Mouse (Mus musculus): ENCODE results near the gene Nol12. TPM values are rescaled to one million over a fixed set of nuclear protein-coding genes. Genes with fewer than 3 reads are reported as not detected.
A peak's percentile ranks its signal among the peaks of the same experiment; 100 is the strongest.

The Nol12 gene
- polyA plus RNA-seq, 1 experiment from 2014 or later: 51.4 TPM

GRCm38 (mm10) chr15:78899409-78899739 is 35.4 kb upstream of the Nol12 start, which contains the start of gene Gm49510:
Gene Gm49510 (plus strand): TSS chr15:78899667.
- Histone ChIP-seq H3K9ac (ENCODE audit: low read depth, low read length) (peak within 1 kb of the TSS; percentile 87), H3K9me3 (replicated peaks; ENCODE audit: control insufficient read depth, low read length) (no peaks in the 10 kb centered on the region), H3K4me2 (peak within 1 kb of the TSS; percentile 92), H3K4me3 (ENCODE audit: low read depth, low read length) (peak within 1 kb of the TSS; percentile 81), H3K36me3 (ENCODE audit: control insufficient read depth, insufficient read depth, low read length) (peaks cover 7% of the 10 kb centered on the region), H3K27me3 (ENCODE audit: control insufficient read depth, insufficient read depth, low read length) (no peaks in the 10 kb centered on the region), H3K4me1 (ENCODE audit: control insufficient read depth, insufficient read depth, low read length) (peaks cover 54% of the 10 kb centered on the region), H3K27ac (ENCODE audit: low read depth, low read length) (peak within 1 kb of the TSS; percentile 73)
- no peak for ATAC-seq (replicated peaks; ENCODE audit: insufficient number of reproducible peaks, low FRiP score, low TSS enrichment)
- 3% methylated on average over 20 of the region's 20 CpGs for WGBS (ENCODE audit: insufficient replicate concordance)

GRCm38 (mm10) chr15:78899740-78900584 is 34.8 kb upstream of the Nol12 start, which contains the start of gene Sh3bp1:
Gene Sh3bp1 (plus strand): TSS chr15:78899768.
- H3K36me3 ChIP-seq (ENCODE audit: control insufficient read depth, insufficient read depth, low read length): peaks cover 10% of the 10 kb centered on the region
- peak within 1 kb of the TSS; percentile 92 for H3K4me2 ChIP-seq
- peak within 1 kb of the TSS; percentile 73 for H3K27ac ChIP-seq (ENCODE audit: low read depth, low read length)
- peak; percentile 67 for ATAC-seq (replicated peaks; ENCODE audit: insufficient number of reproducible peaks, low FRiP score, low TSS enrichment)
- peaks cover 48% of the 10 kb centered on the region for H3K4me1 ChIP-seq (ENCODE audit: control insufficient read depth, insufficient read depth, low read length)
- peak within 1 kb of the TSS; percentile 87 for H3K9ac ChIP-seq (ENCODE audit: low read depth, low read length)
- no peaks in the 10 kb centered on the region for H3K9me3 ChIP-seq (replicated peaks; ENCODE audit: control insufficient read depth, low read length)
- WGBS (ENCODE audit: insufficient replicate concordance): 0% methylated on average over 46 of the region's 47 CpGs
- peak within 1 kb of the TSS; percentile 81 for H3K4me3 ChIP-seq (ENCODE audit: low read depth, low read length)
- H3K27me3 ChIP-seq (ENCODE audit: control insufficient read depth, insufficient read depth, low read length): no peaks in the 10 kb centered on the region

- H3K27me3 ChIP-seq (ENCODE audit: control insufficient read depth, insufficient read depth, low read length): no peaks in the 10 kb centered on the region
- peak overlapping the region; percentile 36; the same call in 1 of the 2 replicates for H3K27ac ChIP-seq (ENCODE audit: low read depth, low read length)
- H3K36me3 ChIP-seq (ENCODE audit: control insufficient read depth, insufficient read depth, low read length): peaks cover 12% of the 10 kb centered on the region
- no peaks in the 10 kb centered on the region for H3K9me3 ChIP-seq (replicated peaks; ENCODE audit: control insufficient read depth, low read length)
- no peak for ATAC-seq (replicated peaks; ENCODE audit: insufficient number of reproducible peaks, low FRiP score, low TSS enrichment)
- H3K9ac ChIP-seq (ENCODE audit: low read depth, low read length): peak overlapping the region; percentile 87
- peaks cover 44% of the 10 kb centered on the region for H3K4me1 ChIP-seq (ENCODE audit: control insufficient read depth, insufficient read depth, low read length)
- H3K4me2 ChIP-seq: peak overlapping the region; percentile 92
- H3K4me3 ChIP-seq (ENCODE audit: low read depth, low read length): peak overlapping the region; percentile 81
- WGBS (ENCODE audit: insufficient replicate concordance): 12% methylated on average over 18 of the region's 18 CpGs
Measured at GRCm38 (mm10) chr15:78900585-78901421, 33.9 kb upstream of the Nol12 start.

GRCm38 (mm10) chr15:78901422-78901789 is 33.3 kb upstream of the Nol12 start:
- 51% methylated on average over 8 of the region's 8 CpGs for WGBS (ENCODE audit: insufficient replicate concordance)
- Histone ChIP-seq H3K27ac (ENCODE audit: low read depth, low read length) (no peak overlapping the region), H3K9ac (ENCODE audit: low read depth, low read length) (no peak overlapping the region), H3K27me3 (ENCODE audit: control insufficient read depth, insufficient read depth, low read length) (no peaks in the 10 kb centered on the region), H3K4me2 (peak overlapping the region; percentile 92), H3K4me1 (ENCODE audit: control insufficient read depth, insufficient read depth, low read length) (peaks cover 38% of the 10 kb centered on the region), H3K4me3 (ENCODE audit: low read depth, low read length) (peak overlapping the region; percentile 81), H3K36me3 (ENCODE audit: control insufficient read depth, insufficient read depth, low read length) (peaks cover 12% of the 10 kb centered on the region), H3K9me3 (replicated peaks; ENCODE audit: control insufficient read depth, low read length) (no peaks in the 10 kb centered on the region)
- no peak for ATAC-seq (replicated peaks; ENCODE audit: insufficient number of reproducible peaks, low FRiP score, low TSS enrichment)

- H3K9me3 ChIP-seq (replicated peaks; ENCODE audit: control insufficient read depth, low read length): no peaks in the 10 kb centered on the region
- peak overlapping the region; percentile 23; the same call in 1 of the 2 replicates for H3K4me2 ChIP-seq
- H3K4me3 ChIP-seq (ENCODE audit: low read depth, low read length): no peak overlapping the region
- H3K4me1 ChIP-seq (ENCODE audit: control insufficient read depth, insufficient read depth, low read length): peaks cover 21% of the 10 kb centered on the region
- H3K9ac ChIP-seq (ENCODE audit: low read depth, low read length): 0 out of 2 replicates have a peak overlapping the region, but pooled peaks have one; percentile 2
- ATAC-seq (replicated peaks; ENCODE audit: insufficient number of reproducible peaks, low FRiP score, low TSS enrichment): no peak
- no peak overlapping the region for H3K27ac ChIP-seq (ENCODE audit: low read depth, low read length)
- H3K36me3 ChIP-seq (ENCODE audit: control insufficient read depth, insufficient read depth, low read length): peaks cover 20% of the 10 kb centered on the region
- no peaks in the 10 kb centered on the region for H3K27me3 ChIP-seq (ENCODE audit: control insufficient read depth, insufficient read depth, low read length)
- 12% methylated on average over 2 of the region's 2 CpGs for WGBS (ENCODE audit: insufficient replicate concordance)
Measured at GRCm38 (mm10) chr15:78903243-78903642, 31.5 kb upstream of the Nol12 start.

GRCm38 (mm10) chr15:78908399-78908798 is 26.3 kb upstream of the Nol12 start:
- no peak overlapping the region for H3K9ac ChIP-seq (ENCODE audit: low read depth, low read length)
- H3K4me3 ChIP-seq (ENCODE audit: low read depth, low read length): no peak overlapping the region
- H3K4me2 ChIP-seq: no peak overlapping the region
- WGBS (ENCODE audit: insufficient replicate concordance): 90% methylated on average over 7 of the region's 7 CpGs
- no peaks in the 10 kb centered on the region for H3K27me3 ChIP-seq (ENCODE audit: control insufficient read depth, insufficient read depth, low read length)
- no peaks in the 10 kb centered on the region for H3K9me3 ChIP-seq (replicated peaks; ENCODE audit: control insufficient read depth, low read length)
- no peak for ATAC-seq (replicated peaks; ENCODE audit: insufficient number of reproducible peaks, low FRiP score, low TSS enrichment)
- H3K36me3 ChIP-seq (ENCODE audit: control insufficient read depth, insufficient read depth, low read length): peaks cover 25% of the 10 kb centered on the region
- no peak overlapping the region for H3K27ac ChIP-seq (ENCODE audit: low read depth, low read length)
- H3K4me1 ChIP-seq (ENCODE audit: control insufficient read depth, insufficient read depth, low read length): peaks cover 1% of the 10 kb centered on the region; the same call in 1 of the 2 replicates

GRCm38 (mm10) chr15:78908982-78909381 is 25.8 kb upstream of the Nol12 start:
- Histone ChIP-seq H3K4me2 (no peak overlapping the region), H3K4me1 (ENCODE audit: control insufficient read depth, insufficient read depth, low read length) (peaks cover 3% of the 10 kb centered on the region), H3K27ac (ENCODE audit: low read depth, low read length) (no peak overlapping the region), H3K9ac (ENCODE audit: low read depth, low read length) (no peak overlapping the region), H3K36me3 (ENCODE audit: control insufficient read depth, insufficient read depth, low read length) (peaks cover 25% of the 10 kb centered on the region), H3K9me3 (replicated peaks; ENCODE audit: control insufficient read depth, low read length) (no peaks in the 10 kb centered on the region), H3K27me3 (ENCODE audit: control insufficient read depth, insufficient read depth, low read length) (no peaks in the 10 kb centered on the region), H3K4me3 (ENCODE audit: low read depth, low read length) (no peak overlapping the region)
- ATAC-seq (replicated peaks; ENCODE audit: insufficient number of reproducible peaks, low FRiP score, low TSS enrichment): no peak
- 71% methylated on average over 8 of the region's 8 CpGs for WGBS (ENCODE audit: insufficient replicate concordance)

GRCm38 (mm10) chr15:78912040-78912439 is 22.7 kb upstream of the Nol12 start:
- H3K4me3 ChIP-seq (ENCODE audit: low read depth, low read length): no peak overlapping the region
- no peak overlapping the region for H3K4me2 ChIP-seq
- H3K36me3 ChIP-seq (ENCODE audit: control insufficient read depth, insufficient read depth, low read length): peaks cover 13% of the 10 kb centered on the region; the same call in 1 of the 2 replicates
- 39% methylated on average over 9 of the region's 9 CpGs for WGBS (ENCODE audit: insufficient replicate concordance)
- no peaks in the 10 kb centered on the region for H3K9me3 ChIP-seq (replicated peaks; ENCODE audit: control insufficient read depth, low read length)
- H3K9ac ChIP-seq (ENCODE audit: low read depth, low read length): no peak overlapping the region
- peaks cover 22% of the 10 kb centered on the region for H3K4me1 ChIP-seq (ENCODE audit: control insufficient read depth, insufficient read depth, low read length)
- no peaks in the 10 kb centered on the region for H3K27me3 ChIP-seq (ENCODE audit: control insufficient read depth, insufficient read depth, low read length)
- ATAC-seq (replicated peaks; ENCODE audit: insufficient number of reproducible peaks, low FRiP score, low TSS enrichment): no peak
- H3K27ac ChIP-seq (ENCODE audit: low read depth, low read length): no peak overlapping the region

Data from heart, embryonic 11.5 days (tissue).